Mouse (Mus musculus) midbrain, embryonic 13.5 days (tissue): ENCODE data around the gene Ankrd6. TPM values are rescaled to one million over a fixed set of nuclear protein-coding genes. Genes with fewer than 3 reads are reported as not detected.

Experiments used
- ATAC-seq: fragments of 200-750 bp; cut with Nextera tagmentation; 2 replicates; pipeline ENCODE4 v1.8.0; 2017; ENCODE audit warnings: mild to moderate bottlenecking, moderate TSS enrichment, moderate library complexity
- H3K27ac ChIP-seq: fragments of 300-500 bp; sonication (generic); 2 replicates; pipeline ENCODE4 v1.5.1; 2015; ENCODE audit warnings: inconsistent platforms, mild to moderate bottlenecking, moderate library complexity
- H3K27me3 ChIP-seq: fragments of 300-500 bp; sonication (generic); 2 replicates; pipeline ENCODE4 v1.6.1; 2015; ENCODE audit warnings: mild to moderate bottlenecking, inconsistent platforms
- H3K36me3 ChIP-seq: fragments of 300-500 bp; sonication (generic); 2 replicates; pipeline ENCODE4 v1.6.1; 2015; ENCODE audit warnings: mild to moderate bottlenecking, inconsistent platforms
- H3K4me1 ChIP-seq: fragments of 300-500 bp; sonication (generic); replicated peaks from 2 replicates; pipeline ENCODE4 v1.6.1; 2015; ENCODE audit warnings: inconsistent platforms
- H3K4me2 ChIP-seq: fragments of 300-500 bp; sonication (generic); replicated peaks from 2 replicates; pipeline ENCODE4 v1.6.1; 2015; ENCODE audit warnings: moderate library complexity, mild to moderate bottlenecking, inconsistent platforms
- H3K4me3 ChIP-seq: fragments of 300-500 bp; sonication (generic); replicated peaks from 2 replicates; pipeline ENCODE4 v1.5.1; 2015; ENCODE audit warnings: mild to moderate bottlenecking, inconsistent platforms
- H3K9ac ChIP-seq: fragments of 300-500 bp; sonication (generic); replicated peaks from 2 replicates; pipeline ENCODE4 v1.6.1; 2015; ENCODE audit warnings: mild to moderate bottlenecking, inconsistent platforms
- H3K9me3 ChIP-seq: fragments of 300-500 bp; sonication (generic); 2 replicates; pipeline ENCODE4 v1.6.1; 2016; ENCODE audit warnings: mild to moderate bottlenecking, inconsistent platforms
- WGBS: fragments of 180-500 bp; shearing (Covaris S2); methylation state at CpG from one replicate; pipeline ENCODE4 v1.1.7; 2015; 5-methylcytosine and 5-hydroxymethylcytosine counted together
- polyA plus RNA-seq: library from polyadenylated mRNA; unstranded; fragments of >200 nt; fragmentation: Nextera tagmentation; extraction: Ambion mirVana; gene quantifications from 2 replicates; pipeline ENCODE4 v1.2.1, GENCODE M21; 2015

Gene Ankrd6
- polyA plus RNA-seq, 1 experiment from 2014 or later: 30.4 TPM

DNA sequence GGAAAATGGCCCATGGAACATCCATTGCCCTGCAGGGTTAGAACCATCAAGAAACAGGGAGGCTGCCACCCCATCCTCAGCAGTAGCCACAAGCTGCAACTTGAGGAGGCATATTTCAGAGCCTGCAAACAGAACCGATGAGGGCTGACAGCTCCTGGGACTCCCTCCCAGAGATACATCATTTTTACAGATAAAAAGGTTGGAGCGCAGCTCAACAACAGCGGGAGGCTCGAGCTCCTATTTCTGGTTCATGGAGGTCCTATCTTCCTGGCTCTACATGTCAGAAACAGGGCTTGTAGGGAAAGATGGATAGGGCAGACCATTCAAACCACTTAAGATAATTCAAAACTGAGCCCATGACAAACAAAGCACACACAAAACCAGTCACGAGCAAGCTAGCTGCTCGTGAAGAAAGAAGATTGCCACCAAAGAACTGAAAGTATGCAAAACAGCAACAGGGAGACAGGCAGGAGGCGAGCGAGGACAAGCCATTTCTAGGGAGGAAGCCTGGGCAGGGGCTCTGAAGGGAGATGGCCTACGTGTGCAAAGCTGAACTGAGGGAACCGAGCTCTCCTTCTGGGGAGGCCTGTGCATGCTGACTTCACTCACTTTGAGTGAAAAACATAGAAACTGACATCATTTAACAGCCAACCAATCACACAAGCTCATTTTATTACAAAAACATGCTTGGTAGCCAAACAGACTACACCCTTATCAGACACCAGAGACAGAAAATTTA lies 60.5 kb downstream of the Ankrd6 start:
- no peak overlapping the region for H3K4me2 ChIP-seq
- WGBS: 65% methylated on average over 10 of the region's 10 CpGs
- no peaks in the 10 kb centered on the region for H3K27me3 ChIP-seq
- H3K4me3 ChIP-seq: no peak overlapping the region
- peaks cover 21% of the 10 kb centered on the region for H3K4me1 ChIP-seq
- no peak for ATAC-seq
- peaks cover 18% of the 10 kb centered on the region; the same call in 1 of the 2 replicates for H3K9me3 ChIP-seq
- H3K27ac ChIP-seq: peak overlapping the region; percentile 74
- H3K36me3 ChIP-seq: peaks cover 11% of the 10 kb centered on the region
- 0 out of 2 replicates have a peak overlapping the region, but pooled peaks have one; percentile 3 for H3K9ac ChIP-seq

DNA sequence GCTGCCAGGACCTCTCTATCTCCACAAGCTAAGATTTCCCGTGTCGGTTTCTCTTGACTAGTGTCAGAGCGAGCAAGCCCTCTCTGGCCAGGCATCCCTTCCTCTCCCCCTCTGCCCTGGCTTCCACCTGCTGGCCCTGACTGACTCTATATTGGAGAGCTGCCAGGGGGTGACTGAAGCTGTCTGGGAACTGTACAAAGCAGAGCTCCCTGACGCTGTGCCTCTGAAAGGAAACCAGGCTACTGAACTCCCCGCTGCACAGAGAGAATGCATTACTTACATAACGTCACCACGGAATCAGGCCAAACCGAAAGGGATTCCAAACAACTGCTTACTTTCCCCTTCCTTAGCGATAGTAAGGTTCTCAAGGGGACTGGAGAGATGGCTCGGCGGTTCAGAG lies 61.4 kb downstream of the Ankrd6 start:
- ATAC-seq: peak; percentile 88
- WGBS: 41% methylated on average over 11 of the region's 11 CpGs
- 0 out of 2 replicates have a peak overlapping the region, but pooled peaks have one; percentile 3 for H3K9ac ChIP-seq
- H3K4me3 ChIP-seq: no peak overlapping the region
- H3K27me3 ChIP-seq: no peaks in the 10 kb centered on the region
- peaks cover 11% of the 10 kb centered on the region; the same call in 1 of the 2 replicates for H3K9me3 ChIP-seq
- 0 out of 2 replicates have a peak overlapping the region, but pooled peaks have one; percentile 14 for H3K4me2 ChIP-seq
- H3K4me1 ChIP-seq: peaks cover 25% of the 10 kb centered on the region
- peak overlapping the region; percentile 74 for H3K27ac ChIP-seq
- H3K36me3 ChIP-seq: 0 out of 2 replicates have a peak, but pooled peaks cover 1% of the 10 kb centered on the region

DNA sequence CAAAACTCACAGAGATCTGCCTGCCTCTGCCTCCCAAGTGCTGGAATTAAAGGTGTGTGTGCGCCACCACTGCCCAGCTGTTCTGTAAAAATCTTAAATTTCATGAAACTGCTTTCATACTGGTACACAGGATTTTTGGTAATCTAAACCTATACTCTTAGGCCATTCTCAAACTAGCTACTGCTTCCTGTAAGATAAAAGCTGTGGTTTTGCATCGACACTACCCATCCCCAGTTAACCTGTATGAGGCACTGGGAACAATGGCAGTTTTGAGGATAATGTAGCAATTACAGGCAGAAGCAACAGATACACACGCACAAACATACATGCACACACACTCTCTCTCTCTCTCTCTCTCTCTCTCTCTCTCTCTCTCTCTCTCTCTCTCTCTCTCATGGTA lies 64.2 kb downstream of the Ankrd6 start:
- H3K9me3 ChIP-seq: no peaks in the 10 kb centered on the region
- H3K36me3 ChIP-seq: peaks cover 7% of the 10 kb centered on the region
- no peak overlapping the region for H3K27ac ChIP-seq
- no peak overlapping the region for H3K9ac ChIP-seq
- H3K4me3 ChIP-seq: no peak overlapping the region
- WGBS: 95% methylated on average over 3 of the region's 3 CpGs
- H3K27me3 ChIP-seq: no peaks in the 10 kb centered on the region
- H3K4me2 ChIP-seq: no peak overlapping the region
- peaks cover 25% of the 10 kb centered on the region for H3K4me1 ChIP-seq
- ATAC-seq: no peak

DNA sequence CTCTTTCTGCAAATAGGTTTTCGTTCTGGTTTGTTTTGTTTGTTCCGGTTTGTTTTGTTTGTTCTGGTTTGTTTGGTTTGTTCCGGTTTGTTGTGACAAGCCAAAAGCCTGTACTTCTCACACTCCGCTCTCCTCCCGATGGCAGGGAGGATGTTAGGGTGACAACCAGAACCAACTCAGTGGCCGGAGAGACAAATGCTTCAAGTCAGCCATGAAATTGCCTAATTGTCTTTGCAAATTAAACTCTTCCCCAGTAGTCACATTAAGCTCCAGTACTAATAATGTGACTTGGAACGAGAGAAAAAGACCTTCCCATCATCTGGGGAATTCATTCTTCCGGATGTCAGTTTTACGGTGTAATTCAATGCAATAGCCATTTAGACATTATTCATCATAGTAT lies 66.0 kb downstream of the Ankrd6 start:
- ATAC-seq: no peak
- H3K4me1 ChIP-seq: peaks cover 10% of the 10 kb centered on the region
- 48% methylated on average over 9 of the region's 9 CpGs for WGBS

DNA sequence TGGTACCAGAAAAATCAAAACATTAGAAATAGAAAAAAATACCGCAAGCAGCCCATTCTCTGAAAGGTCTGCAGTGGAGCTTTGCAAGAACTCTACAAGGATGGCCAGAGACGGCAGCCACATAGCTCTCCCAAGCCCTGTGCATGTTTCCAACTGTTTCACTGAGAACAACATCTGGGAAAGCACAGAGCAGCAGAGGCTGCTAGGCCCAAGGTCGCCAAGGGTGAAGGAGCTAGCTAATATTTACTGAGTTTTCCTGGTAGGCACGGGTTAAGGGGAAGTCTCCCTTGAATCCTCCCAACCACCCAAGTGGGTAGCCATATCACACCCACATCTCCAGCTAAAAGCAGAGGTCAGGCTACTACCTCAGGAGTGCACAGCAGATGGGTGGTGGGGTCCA lies 69.6 kb downstream of the Ankrd6 start:
- no peak overlapping the region for H3K4me2 ChIP-seq
- peaks cover 7% of the 10 kb centered on the region for H3K36me3 ChIP-seq
- H3K4me3 ChIP-seq: no peak overlapping the region
- 0 out of 2 replicates have a peak, but pooled peaks cover 4% of the 10 kb centered on the region for H3K4me1 ChIP-seq
- 89% methylated on average over 4 of the region's 4 CpGs for WGBS
- H3K9me3 ChIP-seq: no peaks in the 10 kb centered on the region
- no peak overlapping the region for H3K27ac ChIP-seq
- H3K27me3 ChIP-seq: no peaks in the 10 kb centered on the region
- ATAC-seq: no peak
- no peak overlapping the region for H3K9ac ChIP-seq

More for the DNA sequence above, 66.0 kb downstream of the Ankrd6 start:
- Histone ChIP-seq H3K36me3 (peaks cover 7% of the 10 kb centered on the region), H3K4me3 (no peak overlapping the region), H3K27me3 (no peaks in the 10 kb centered on the region), H3K9ac (no peak overlapping the region), H3K4me2 (no peak overlapping the region), H3K9me3 (no peaks in the 10 kb centered on the region), H3K27ac (no peak overlapping the region)

DNA sequence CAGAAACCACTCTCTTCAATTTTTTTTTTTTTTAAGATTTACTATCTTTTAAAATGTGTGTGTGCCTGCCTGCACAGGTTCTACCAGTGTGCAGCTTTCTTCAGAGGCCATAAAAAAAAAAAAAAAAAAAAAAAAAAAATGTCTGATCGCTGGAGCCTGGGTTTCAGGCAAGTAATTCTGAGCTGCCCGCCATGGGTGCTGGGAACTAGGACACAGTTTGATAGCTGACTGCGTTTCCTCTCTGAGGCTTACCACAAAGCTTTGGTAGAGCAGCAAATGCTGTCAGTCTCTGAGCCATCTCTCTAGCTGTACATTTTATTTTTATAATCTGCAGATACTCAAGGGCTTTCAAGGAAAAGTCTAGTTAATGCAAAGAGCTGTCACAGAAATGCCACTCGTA lies 76.0 kb downstream of the Ankrd6 start:
- Histone ChIP-seq H3K36me3 (no peaks in the 10 kb centered on the region), H3K4me1 (no peaks in the 10 kb centered on the region), H3K4me2 (no peak overlapping the region), H3K27me3 (no peaks in the 10 kb centered on the region), H3K27ac (no peak overlapping the region), H3K9ac (no peak overlapping the region), H3K4me3 (no peak overlapping the region), H3K9me3 (no peaks in the 10 kb centered on the region)
- WGBS: 90% methylated on average over 4 of the region's 4 CpGs
- ATAC-seq: no peak

DNA sequence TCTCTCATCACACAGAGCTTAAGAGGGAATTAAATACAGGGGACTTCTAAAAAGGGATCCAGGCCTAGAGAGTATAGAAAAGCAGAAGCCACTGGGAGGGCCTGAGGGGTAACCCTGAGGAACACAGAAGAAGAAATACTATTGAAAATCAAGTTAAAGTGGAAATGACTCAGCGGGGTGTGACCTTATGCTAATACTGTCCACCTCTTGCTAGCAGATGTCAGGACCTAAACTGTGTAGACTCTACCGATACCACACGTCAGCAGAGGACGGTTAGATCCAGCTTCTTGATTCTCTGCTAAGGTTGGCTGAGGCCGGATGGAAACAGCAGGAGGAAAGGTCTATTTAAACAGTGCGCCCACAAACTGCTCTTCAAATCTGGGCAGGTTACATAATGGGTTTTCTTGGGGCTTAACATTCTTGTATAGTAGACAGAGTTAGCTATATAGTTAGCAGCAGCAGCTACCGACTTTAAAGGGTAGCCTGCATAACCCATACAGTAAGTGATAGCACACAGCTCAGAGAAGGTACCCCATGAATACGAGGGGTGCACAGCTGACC lies 78.4 kb downstream of the Ankrd6 start:
- Histone ChIP-seq H3K9ac (no peak overlapping the region), H3K4me1 (no peaks in the 10 kb centered on the region), H3K36me3 (no peaks in the 10 kb centered on the region), H3K4me2 (no peak overlapping the region), H3K27me3 (no peaks in the 10 kb centered on the region), H3K4me3 (no peak overlapping the region), H3K9me3 (no peaks in the 10 kb centered on the region), H3K27ac (no peak overlapping the region)
- ATAC-seq: no peak
- WGBS: 80% methylated on average over 8 of the region's 8 CpGs

DNA sequence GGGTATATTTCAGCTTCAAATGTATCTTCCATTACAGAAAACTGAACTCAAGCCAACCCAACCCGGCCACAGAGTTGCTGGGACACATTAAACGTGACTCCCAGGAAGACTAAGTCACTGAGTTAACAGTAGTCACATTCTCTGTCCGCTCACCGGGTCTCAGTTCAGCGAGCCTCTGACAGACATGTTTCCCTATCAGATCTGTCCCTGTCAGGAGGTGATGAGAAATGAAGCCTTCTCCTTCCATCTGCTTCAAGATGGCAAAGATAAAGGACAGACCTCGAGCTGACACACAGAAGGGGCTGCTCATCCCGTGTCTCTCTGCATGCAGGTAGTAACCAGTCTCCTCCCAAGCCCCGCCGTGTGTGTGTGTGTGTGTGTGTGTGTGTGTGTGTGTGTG lies 81.3 kb downstream of the Ankrd6 start:
- Histone ChIP-seq H3K4me3 (no peak overlapping the region), H3K36me3 (no peaks in the 10 kb centered on the region), H3K4me1 (peaks cover 5% of the 10 kb centered on the region), H3K27ac (no peak overlapping the region), H3K9ac (no peak overlapping the region), H3K27me3 (no peaks in the 10 kb centered on the region), H3K9me3 (no peaks in the 10 kb centered on the region), H3K4me2 (no peak overlapping the region)
- no peak for ATAC-seq
- WGBS: 82% methylated on average over 9 of the region's 9 CpGs

DNA sequence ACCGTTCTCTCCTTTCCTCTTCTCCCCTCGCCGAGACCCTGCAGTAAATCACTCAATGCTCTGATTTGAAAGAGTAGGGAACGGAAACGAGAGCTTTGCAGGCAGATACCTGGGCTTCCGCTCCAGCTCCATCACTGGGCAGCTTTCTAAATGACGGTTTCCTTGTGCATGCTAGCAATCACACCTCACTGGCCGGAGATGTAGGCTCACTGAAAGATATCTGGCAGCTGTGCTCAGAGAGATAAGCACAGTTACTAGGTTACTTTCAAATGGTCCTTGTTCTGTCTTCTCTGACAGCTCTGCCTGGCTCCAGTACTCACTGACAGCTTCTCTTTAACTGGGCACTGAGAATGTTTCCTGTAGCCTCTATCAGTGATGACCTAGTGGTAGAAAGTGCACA lies 81.8 kb downstream of the Ankrd6 start:
- WGBS: 87% methylated on average over 8 of the region's 8 CpGs
- ATAC-seq: no peak
- H3K4me1 ChIP-seq: peaks cover 11% of the 10 kb centered on the region
- H3K9me3 ChIP-seq: no peaks in the 10 kb centered on the region
- no peaks in the 10 kb centered on the region for H3K27me3 ChIP-seq
- no peak overlapping the region; the same call in 1 of the 2 replicates for H3K27ac ChIP-seq
- no peak overlapping the region for H3K4me2 ChIP-seq
- H3K36me3 ChIP-seq: no peaks in the 10 kb centered on the region
- H3K4me3 ChIP-seq: no peak overlapping the region
- no peak overlapping the region for H3K9ac ChIP-seq

DNA sequence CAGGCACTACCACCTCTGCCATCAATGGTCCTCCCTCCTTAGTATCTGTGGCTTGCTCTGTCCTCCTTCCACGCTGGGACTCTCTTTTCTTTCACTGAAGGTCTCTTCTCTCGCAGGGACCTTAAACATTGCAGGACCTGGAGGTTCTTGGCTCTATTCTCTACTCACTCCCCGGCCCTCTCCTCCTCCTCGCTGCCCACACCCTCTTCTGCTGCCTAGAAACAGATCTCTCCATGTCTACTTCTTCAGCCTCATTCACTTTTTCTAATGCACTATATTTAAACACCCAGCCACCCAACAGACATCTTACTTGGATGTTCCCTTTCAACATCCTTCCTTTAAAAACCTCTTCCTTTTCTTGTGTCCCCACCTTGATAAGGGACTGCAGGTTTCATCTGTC lies 82.2 kb downstream of the Ankrd6 start:
- WGBS: 90% methylated on average over 4 of the region's 4 CpGs
- Histone ChIP-seq H3K9ac (no peak overlapping the region), H3K27me3 (no peaks in the 10 kb centered on the region), H3K4me3 (no peak overlapping the region), H3K9me3 (no peaks in the 10 kb centered on the region), H3K4me1 (peaks cover 15% of the 10 kb centered on the region), H3K27ac (no peak overlapping the region; the same call in 1 of the 2 replicates), H3K36me3 (no peaks in the 10 kb centered on the region), H3K4me2 (no peak overlapping the region)
- ATAC-seq: no peak

DNA sequence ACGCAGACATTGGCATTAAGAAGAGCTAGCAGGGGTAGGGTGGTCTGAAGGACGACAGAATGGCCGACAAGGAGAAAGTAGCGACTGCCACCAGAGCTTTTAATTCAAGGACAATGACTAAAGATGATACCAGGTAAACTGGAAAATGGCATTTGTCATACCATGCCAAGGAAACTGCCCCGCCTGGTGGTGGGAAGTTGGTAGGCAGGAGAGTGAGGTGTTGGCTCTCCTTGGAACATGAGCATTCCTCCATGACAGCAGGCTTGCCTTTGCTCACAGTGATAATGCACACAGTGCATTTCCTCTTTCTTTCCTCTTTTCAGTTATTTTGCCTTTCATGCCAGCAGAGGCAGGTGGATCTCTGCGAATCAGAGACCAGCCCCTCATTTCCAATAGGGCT lies 83.2 kb downstream of the Ankrd6 start:
- H3K4me2 ChIP-seq: no peak overlapping the region
- no peak overlapping the region for H3K27ac ChIP-seq
- H3K36me3 ChIP-seq: no peaks in the 10 kb centered on the region
- H3K4me1 ChIP-seq: peaks cover 25% of the 10 kb centered on the region
- no peak for ATAC-seq
- H3K9ac ChIP-seq: no peak overlapping the region
- WGBS: 88% methylated on average over 6 of the region's 6 CpGs
- no peaks in the 10 kb centered on the region for H3K27me3 ChIP-seq
- H3K4me3 ChIP-seq: no peak overlapping the region
- no peaks in the 10 kb centered on the region for H3K9me3 ChIP-seq

DNA sequence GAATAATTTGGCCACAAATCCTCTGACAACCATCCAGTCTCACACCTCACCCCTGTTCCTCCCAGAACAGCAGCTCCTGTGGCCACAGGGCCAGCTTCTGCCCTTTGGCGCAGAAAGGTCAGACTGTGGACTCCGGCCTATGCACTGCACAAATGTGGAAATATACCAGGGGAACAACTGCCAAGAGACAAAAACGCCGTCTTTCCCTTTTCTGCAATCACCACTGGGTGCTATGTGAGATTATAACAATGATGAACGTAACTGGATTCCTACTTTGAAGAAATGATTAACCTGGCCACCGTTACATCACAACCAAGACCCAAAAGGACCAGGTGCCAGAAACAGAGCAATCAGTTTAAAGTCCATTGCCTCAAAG lies 85.8 kb downstream of the Ankrd6 start:
- Histone ChIP-seq H3K4me3 (no peak overlapping the region), H3K4me1 (peaks cover 51% of the 10 kb centered on the region), H3K27me3 (no peaks in the 10 kb centered on the region), H3K9ac (peak overlapping the region; percentile 62), H3K27ac (peak overlapping the region; percentile 62), H3K9me3 (no peaks in the 10 kb centered on the region), H3K4me2 (peak overlapping the region; percentile 53), H3K36me3 (no peaks in the 10 kb centered on the region)
- 91% methylated on average over 6 of the region's 6 CpGs for WGBS
- no peak for ATAC-seq
